Mouse (Mus musculus) forebrain, embryonic 15.5 days (tissue): ENCODE measurements at regions not wholly inside any gene's neighbourhood (a gene's known extent, or its start where the extent isn't known, plus 50 kb on each side); places are given as distances from the start of the nearest gene placed in this dataset.
"Not testable (repeated sequence)": the region's sequence is repeated elsewhere in the genome, so short reads cannot be mapped to it uniquely, and the experiment has no call there.

Experiments
- ATAC-seq: fragments of 200-750 bp; cut with Nextera tagmentation; replicated peaks from 2 replicates; pipeline ENCODE4 v1.8.0; 2017; ENCODE audit warnings: mild to moderate bottlenecking, moderate TSS enrichment, moderate library complexity
- H3K27ac ChIP-seq: fragments of 300-500 bp; sonication (generic); replicated peaks from 2 replicates; pipeline ENCODE4 v1.5.1; 2015; ENCODE audit warnings: mild to moderate bottlenecking, inconsistent platforms
- H3K27me3 ChIP-seq: fragments of 300-500 bp; sonication (generic); 2 replicates; pipeline ENCODE4 v1.6.1; 2015; ENCODE audit warnings: inconsistent platforms
- H3K36me3 ChIP-seq: fragments of 300-500 bp; sonication (generic); 2 replicates; pipeline ENCODE4 v1.6.1; 2015; ENCODE audit warnings: mild to moderate bottlenecking, inconsistent platforms
- H3K4me1 ChIP-seq: fragments of 300-500 bp; sonication (generic); 2 replicates; pipeline ENCODE4 v1.6.1; 2015; ENCODE audit warnings: inconsistent platforms
- H3K4me2 ChIP-seq: fragments of 300-500 bp; sonication (generic); replicated peaks from 2 replicates; pipeline ENCODE4 v1.6.1; 2015; ENCODE audit warnings: mild to moderate bottlenecking, inconsistent platforms
- H3K4me3 ChIP-seq: fragments of 300-500 bp; sonication (generic); 2 replicates; pipeline ENCODE4 v1.5.1; 2015; ENCODE audit warnings: mild to moderate bottlenecking, inconsistent platforms
- H3K9ac ChIP-seq: fragments of 300-500 bp; sonication (generic); replicated peaks from 2 replicates; pipeline ENCODE4 v1.6.1; 2015; ENCODE audit warnings: mild to moderate bottlenecking, inconsistent platforms
- H3K9me3 ChIP-seq: fragments of 300-500 bp; sonication (generic); 2 replicates; pipeline ENCODE4 v1.6.1; 2016; ENCODE audit warnings: inconsistent platforms
- WGBS: fragments of 180-500 bp; shearing (Covaris S2); methylation state at CpG from one replicate; pipeline ENCODE4 v1.1.7; 2015; ENCODE audit warnings: mixed read lengths; 5-methylcytosine and 5-hydroxymethylcytosine counted together

DNA sequence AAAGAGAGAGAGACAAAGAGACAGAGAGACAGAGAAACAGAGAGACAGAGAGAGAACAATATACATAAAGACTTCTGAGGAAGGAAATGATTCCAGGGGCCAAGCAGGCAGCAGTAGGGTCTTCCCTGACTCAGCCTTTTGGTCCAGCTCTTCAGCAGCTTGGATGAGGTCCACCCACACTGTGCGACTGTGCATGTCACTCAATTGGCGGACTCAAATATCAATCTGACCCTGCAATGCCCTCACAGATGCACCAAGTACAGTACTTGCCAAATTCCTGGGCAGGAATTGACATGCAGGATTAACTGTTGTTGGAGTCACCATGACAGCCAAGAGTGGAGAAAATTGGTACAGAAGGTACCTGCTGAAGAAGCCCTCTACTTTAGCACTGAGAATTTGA is 229.8 kb downstream of the Glrx3 start:
- WGBS, result 93% methylated on average over 2 of the region's 2 CpGs
- Histone ChIP-seq H3K36me3 (no peaks in the 10 kb centered on the region), H3K27ac (no peak overlapping the region), H3K4me1 (no peaks in the 10 kb centered on the region), H3K4me3 (no peak overlapping the region), H3K27me3 (no peaks in the 10 kb centered on the region), H3K9me3 (no peaks in the 10 kb centered on the region), H3K9ac (no peak overlapping the region), H3K4me2 (no peak overlapping the region)
- no peak for ATAC-seq

DNA sequence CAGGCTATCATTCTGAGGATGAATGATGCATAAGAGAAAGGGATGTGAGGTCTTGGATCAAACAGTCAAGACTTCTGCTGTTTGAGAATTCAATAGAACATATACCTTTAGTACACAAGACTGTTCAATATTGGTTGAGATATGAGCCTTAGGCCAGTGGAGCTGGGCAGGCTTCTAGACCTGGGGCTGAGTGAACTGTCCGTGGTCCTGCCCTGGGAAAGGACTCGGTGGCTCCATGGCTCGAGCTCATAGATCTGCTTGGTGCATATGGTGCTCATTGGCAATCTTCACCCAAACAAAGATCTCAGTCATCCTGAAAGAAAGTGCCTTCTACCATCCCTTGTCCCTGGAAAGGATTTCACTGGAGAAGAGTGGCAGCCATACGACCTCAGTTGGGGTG is 233.7 kb downstream of the Glrx3 start:
- Histone ChIP-seq H3K27me3 (no peaks in the 10 kb centered on the region), H3K4me2 (no peak overlapping the region), H3K9ac (no peak overlapping the region), H3K4me1 (no peaks in the 10 kb centered on the region), H3K4me3 (no peak overlapping the region), H3K27ac (no peak overlapping the region), H3K36me3 (no peaks in the 10 kb centered on the region), H3K9me3 (no peaks in the 10 kb centered on the region)
- no peak for ATAC-seq
- WGBS, result 74% methylated on average over 4 of the region's 4 CpGs

DNA sequence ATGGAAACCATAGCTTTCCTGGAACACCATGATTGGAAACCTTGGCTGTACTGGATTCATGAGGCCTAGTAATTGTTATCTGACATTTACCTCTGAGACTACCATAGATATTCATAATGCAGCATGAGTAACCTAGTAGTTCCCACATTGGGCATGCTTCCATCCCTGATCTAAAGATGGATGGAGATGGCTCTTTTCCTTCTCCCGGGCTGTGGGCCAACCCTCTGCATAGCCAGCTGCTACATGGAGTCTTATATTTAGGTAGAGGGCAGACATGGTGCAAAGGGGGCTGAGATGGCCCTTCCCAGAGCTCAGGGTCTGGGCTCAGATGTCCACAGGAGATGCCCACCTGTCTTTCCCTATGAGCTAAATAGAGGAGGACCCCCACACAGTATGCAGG is 237.2 kb downstream of the Glrx3 start:
- Histone ChIP-seq H3K4me3 (no peak overlapping the region), H3K9ac (no peak overlapping the region), H3K9me3 (no peaks in the 10 kb centered on the region), H3K4me1 (no peaks in the 10 kb centered on the region), H3K27me3 (no peaks in the 10 kb centered on the region), H3K27ac (no peak overlapping the region), H3K4me2 (no peak overlapping the region), H3K36me3 (no peaks in the 10 kb centered on the region)
- ATAC-seq, result no peak
- 86% methylated on average over 1 of the region's 1 CpGs for WGBS

GRCm38 (mm10) chr7:137675381-137675780 is 238.0 kb downstream of the Glrx3 start:
- H3K27ac ChIP-seq, result no peak overlapping the region
- ATAC-seq, result no peak
- no peaks in the 10 kb centered on the region for H3K9me3 ChIP-seq
- H3K36me3 ChIP-seq, result no peaks in the 10 kb centered on the region
- 79% methylated on average over 5 of the region's 5 CpGs for WGBS
- no peak overlapping the region for H3K9ac ChIP-seq
- no peaks in the 10 kb centered on the region for H3K27me3 ChIP-seq
- no peaks in the 10 kb centered on the region for H3K4me1 ChIP-seq
- H3K4me2 ChIP-seq, result no peak overlapping the region
- H3K4me3 ChIP-seq, result no peak overlapping the region

DNA sequence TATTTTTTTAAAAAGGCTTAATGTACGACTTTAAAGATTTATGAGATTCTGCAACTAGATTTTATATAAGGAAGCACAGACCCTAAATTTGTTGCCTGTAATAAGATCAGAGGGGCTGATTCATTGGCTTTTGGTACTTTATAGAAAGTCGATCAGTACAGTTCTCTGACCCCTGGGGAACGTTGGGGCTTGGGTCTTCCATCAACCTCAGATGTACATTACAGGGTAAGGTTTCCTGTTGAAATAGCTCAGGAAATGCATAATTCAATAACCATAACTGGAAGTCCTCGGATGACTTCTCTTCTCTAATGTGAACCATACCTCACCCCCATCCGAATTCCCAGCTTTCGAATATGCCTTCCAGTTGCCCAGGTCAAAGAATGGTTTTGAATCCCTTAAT is 247.4 kb downstream of the Glrx3 start:
- no peak overlapping the region for H3K9ac ChIP-seq
- H3K4me2 ChIP-seq, result no peak overlapping the region
- H3K4me3 ChIP-seq, result no peak overlapping the region
- 91% methylated on average over 6 of the region's 6 CpGs for WGBS
- no peaks in the 10 kb centered on the region for H3K27me3 ChIP-seq
- no peaks in the 10 kb centered on the region for H3K4me1 ChIP-seq
- no peaks in the 10 kb centered on the region for H3K9me3 ChIP-seq
- no peak overlapping the region for H3K27ac ChIP-seq
- ATAC-seq, result no peak
- H3K36me3 ChIP-seq, result no peaks in the 10 kb centered on the region

DNA sequence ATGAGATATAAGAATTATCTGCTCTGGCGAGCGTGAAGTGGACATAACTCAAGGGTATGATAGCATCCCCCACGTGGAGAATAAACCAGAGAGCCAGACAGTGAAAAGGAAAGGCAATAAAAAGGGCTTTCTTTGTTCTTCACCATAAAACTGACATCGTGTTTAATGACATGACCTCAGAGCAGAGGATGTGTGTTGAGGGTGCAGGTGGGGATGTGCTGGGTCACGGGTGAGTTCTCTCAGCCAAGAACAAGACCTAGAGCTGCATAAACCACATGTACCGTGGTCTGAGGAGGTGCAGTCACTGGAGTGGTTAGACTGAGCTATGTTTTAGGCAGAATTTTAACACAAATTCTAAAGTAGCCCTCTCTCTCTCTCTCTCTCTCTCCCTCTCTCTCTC is 247.9 kb downstream of the Glrx3 start:
- ATAC-seq, result no peak
- no peak overlapping the region for H3K9ac ChIP-seq
- no peak overlapping the region for H3K4me3 ChIP-seq
- H3K9me3 ChIP-seq, result no peaks in the 10 kb centered on the region
- H3K27me3 ChIP-seq, result no peaks in the 10 kb centered on the region
- H3K4me2 ChIP-seq, result no peak overlapping the region
- WGBS, result 81% methylated on average over 6 of the region's 6 CpGs
- no peak overlapping the region for H3K27ac ChIP-seq
- no peaks in the 10 kb centered on the region for H3K4me1 ChIP-seq
- no peaks in the 10 kb centered on the region for H3K36me3 ChIP-seq

- Histone ChIP-seq H3K36me3 (no peaks in the 10 kb centered on the region), H3K27ac (no peak overlapping the region), H3K4me3 (no peak overlapping the region), H3K27me3 (no peaks in the 10 kb centered on the region), H3K4me1 (no peaks in the 10 kb centered on the region), H3K4me2 (no peak overlapping the region), H3K9me3 (no peaks in the 10 kb centered on the region), H3K9ac (no peak overlapping the region)
- 88% methylated on average over 5 of the region's 5 CpGs for WGBS
- ATAC-seq, result no peak
Observed at GRCm38 (mm10) chr7:137696831-137697230, 259.4 kb downstream of the Glrx3 start.

DNA sequence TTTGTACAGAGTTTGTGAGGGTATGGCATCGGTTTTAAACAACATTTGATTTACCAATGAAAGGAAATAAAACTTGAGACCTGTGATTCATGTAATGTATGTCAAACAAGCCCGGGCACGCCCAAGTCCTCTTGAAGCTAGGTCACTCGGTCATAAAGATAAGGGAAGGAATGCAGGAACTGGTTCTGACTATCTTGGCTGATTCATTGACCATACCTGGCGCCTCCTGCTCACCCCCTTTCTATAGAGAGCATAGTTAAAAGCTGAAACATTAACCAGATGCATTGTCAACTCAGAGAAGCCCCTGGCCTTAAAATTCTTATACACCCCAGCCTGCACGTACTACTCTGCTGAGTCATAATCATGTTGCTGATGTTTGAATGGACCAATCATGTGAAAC is 261.1 kb downstream of the Glrx3 start:
- H3K4me2 ChIP-seq, ATAC-seq, H3K27me3 ChIP-seq, H3K27ac ChIP-seq, H3K9me3 ChIP-seq, H3K36me3 ChIP-seq, H3K4me3 ChIP-seq, H3K4me1 ChIP-seq, H3K9ac ChIP-seq: not testable (repeated sequence)
- 95% methylated on average over 6 of the region's 6 CpGs for WGBS

- no peak for ATAC-seq
- Histone ChIP-seq H3K9ac (no peak overlapping the region), H3K4me1 (peaks cover 18% of the 10 kb centered on the region), H3K4me3 (no peak overlapping the region), H3K27ac (no peak overlapping the region), H3K9me3 (no peaks in the 10 kb centered on the region), H3K27me3 (no peaks in the 10 kb centered on the region), H3K4me2 (no peak overlapping the region), H3K36me3 (no peaks in the 10 kb centered on the region)
- WGBS, result 67% methylated on average over 9 of the region's 9 CpGs
Observed at GRCm38 (mm10) chr7:137712862-137713261, 275.4 kb downstream of the Glrx3 start.

GRCm38 (mm10) chr7:137713856-137714255 is 276.4 kb downstream of the Glrx3 start:
- H3K27me3 ChIP-seq, result no peaks in the 10 kb centered on the region
- peaks cover 18% of the 10 kb centered on the region for H3K4me1 ChIP-seq
- 68% methylated on average over 3 of the region's 3 CpGs for whole genome bisulfite sequencing

GRCm38 (mm10) chr7:137714318-137714962 is 277.0 kb downstream of the Glrx3 start:
- peaks cover 18% of the 10 kb centered on the region for H3K4me1 ChIP-seq
- no peaks in the 10 kb centered on the region for H3K9me3 ChIP-seq
- H3K4me3 ChIP-seq, result no peak overlapping the region
- no peaks in the 10 kb centered on the region for H3K36me3 ChIP-seq
- H3K27me3 ChIP-seq, result no peaks in the 10 kb centered on the region
- H3K9ac ChIP-seq, result no peak overlapping the region
- no peak overlapping the region for H3K27ac ChIP-seq
- WGBS, result 41% methylated on average over 12 of the region's 12 CpGs
- H3K4me2 ChIP-seq, result no peak overlapping the region
- ATAC-seq, result no peak

More at GRCm38 (mm10) chr7:137713856-137714255, 276.4 kb downstream of the Glrx3 start:
- no peak overlapping the region for H3K9ac ChIP-seq
- H3K4me3 ChIP-seq, result no peak overlapping the region
- no peaks in the 10 kb centered on the region for H3K9me3 ChIP-seq
- H3K36me3 ChIP-seq, result no peaks in the 10 kb centered on the region
- no peak overlapping the region for H3K4me2 ChIP-seq
- no peak overlapping the region for H3K27ac ChIP-seq
- ATAC-seq, result no peak

GRCm38 (mm10) chr7:137715126-137715900 is 277.9 kb downstream of the Glrx3 start:
- Histone ChIP-seq H3K9ac (no peak overlapping the region), H3K4me1 (peaks cover 18% of the 10 kb centered on the region), H3K27ac (no peak overlapping the region), H3K27me3 (no peaks in the 10 kb centered on the region), H3K9me3 (no peaks in the 10 kb centered on the region), H3K36me3 (no peaks in the 10 kb centered on the region), H3K4me2 (no peak overlapping the region), H3K4me3 (no peak overlapping the region)
- WGBS, result 42% methylated on average over 6 of the region's 6 CpGs
- peak; percentile 43; the same call in 1 of the 2 replicates for ATAC-seq
